Mouse (Mus musculus) erythroblast, embryonic 14.5 days (primary cell): ENCODE results near the gene Xpo6.

Source experiments
- GATA1 ChIP-seq: IDR thresholded peaks from 2 replicates; pipeline ENCODE4 v1.6.1; 2012; ENCODE audit warnings: low read length, inconsistent platforms, mixed read lengths
- TAL1 ChIP-seq: IDR thresholded peaks from 3 replicates; pipeline ENCODE4 v1.6.1; 2012; ENCODE audit warnings: low read length, inconsistent platforms, mixed read lengths

- TF ChIP-seq GATA1 = no peak
- no peak for TF ChIP-seq TAL1
These were observed 116.3 kb downstream of the Xpo6 start for GRCm38 (mm10) chr7:126083980-126084348.
